Mouse (Mus musculus) stomach, embryonic 16.5 days (tissue): ENCODE results near the gene Igflr1. TPM values are rescaled to one million over a fixed set of nuclear protein-coding genes. Genes with fewer than 3 reads are reported as not detected.
A peak's percentile ranks its signal among the peaks of the same experiment; 100 is the strongest.

ENCODE experiments used
- ATAC-seq: fragments of 200-750 bp; cut with Nextera tagmentation; 2 replicates; pipeline ENCODE4 v1.8.0; 2017; ENCODE audit warnings: moderate number of reproducible peaks, moderate TSS enrichment; ENCODE audit not compliant: insufficient read depth, low FRiP score
- H3K27ac ChIP-seq: fragments of 300-500 bp; sonication (generic); 2 replicates; pipeline ENCODE4 v1.5.1; 2014; ENCODE audit warnings: low read length
- H3K27me3 ChIP-seq: fragments of 300-500 bp; sonication (generic); 2 replicates; pipeline ENCODE4 v1.6.1; 2014; ENCODE audit warnings: low read length, control low read depth, mixed read lengths; ENCODE audit not compliant: control insufficient read depth, insufficient read depth
- H3K36me3 ChIP-seq: fragments of 300-500 bp; sonication (generic); 2 replicates; pipeline ENCODE4 v1.6.1; 2014; ENCODE audit warnings: low read length; ENCODE audit not compliant: control insufficient read depth, insufficient read depth
- H3K4me1 ChIP-seq: fragments of 300-500 bp; sonication (generic); 2 replicates; pipeline ENCODE4 v1.6.1; 2014; ENCODE audit warnings: low read length, control low read depth, mixed read lengths; ENCODE audit not compliant: control insufficient read depth, insufficient read depth
- H3K4me2 ChIP-seq: fragments of 300-500 bp; sonication (generic); 2 replicates; pipeline ENCODE4 v1.6.1; 2014; ENCODE audit warnings: low read depth, low read length, mixed read lengths
- H3K4me3 ChIP-seq: fragments of 300-500 bp; sonication (generic); replicated peaks from 2 replicates; pipeline ENCODE4 v1.5.1; 2014; ENCODE audit warnings: mild to moderate bottlenecking, low read length
- H3K9ac ChIP-seq: fragments of 300-500 bp; sonication (generic); 2 replicates; pipeline ENCODE4 v1.6.1; 2014; ENCODE audit warnings: low read length
- H3K9me3 ChIP-seq: fragments of 300-500 bp; sonication (generic); replicated peaks from 2 replicates; pipeline ENCODE4 v1.6.1; 2016; ENCODE audit warnings: low read length, control low read depth; ENCODE audit not compliant: control insufficient read depth
- WGBS: fragments of 180-500 bp; shearing (Covaris S2); extraction: QIAGEN DNeasy Blood & Tissue Kit; methylation state at CpG from one replicate; pipeline ENCODE4 v1.1.7; 2014; 5-methylcytosine and 5-hydroxymethylcytosine counted together
- polyA plus RNA-seq: library from polyadenylated mRNA; unstranded; fragments of >200 nt; fragmentation: Nextera tagmentation; extraction: Ambion mirVana; gene quantifications from 2 replicates; pipeline ENCODE4 v1.2.1, GENCODE M21; 2015

Igflr1 gene
- polyA plus RNA-seq, 1 experiment from 2014 or later, result 3.6 TPM

- no peaks in the 10 kb centered on the region for H3K9me3 ChIP-seq
- peak overlapping the region; percentile 48; the same call in 1 of the 2 replicates for H3K9ac ChIP-seq
- peaks cover 11% of the 10 kb centered on the region; the same call in 1 of the 2 replicates for H3K36me3 ChIP-seq
- ATAC-seq, result no peak
- WGBS, result 78% methylated on average over 9 of the region's 9 CpGs
- H3K4me3 ChIP-seq, result no peak overlapping the region
- H3K4me2 ChIP-seq, result no peak overlapping the region
- peaks cover 13% of the 10 kb centered on the region for H3K4me1 ChIP-seq
- H3K27ac ChIP-seq, result no peak overlapping the region
- H3K27me3 ChIP-seq, result no peaks in the 10 kb centered on the region
Observed at GRCm38 (mm10) chr7:30531291-30531815, 33.9 kb upstream of the Igflr1 start.

DNA sequence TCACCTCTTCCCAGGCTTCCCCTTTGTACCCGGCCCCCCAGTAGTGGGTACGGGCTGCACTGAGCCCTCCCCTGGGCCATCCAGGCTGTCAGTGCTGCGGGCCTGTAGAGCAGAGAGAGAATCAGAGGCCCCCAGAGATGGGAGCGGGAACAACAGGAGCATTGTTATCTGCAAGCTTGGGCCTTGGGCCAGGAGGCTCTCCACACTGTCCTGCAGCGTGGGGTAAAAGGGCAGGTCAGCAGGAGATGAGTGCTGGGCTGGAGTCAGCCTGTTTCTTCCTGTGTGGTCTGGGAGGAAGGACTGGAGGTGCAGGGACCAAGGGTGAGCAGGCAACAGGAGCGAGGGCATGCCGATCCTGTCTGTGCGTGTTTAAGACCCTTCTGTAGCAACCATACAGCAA is 32.3 kb upstream of the Igflr1 start:
- Histone ChIP-seq H3K27me3 (no peaks in the 10 kb centered on the region), H3K4me1 (peaks cover 9% of the 10 kb centered on the region), H3K4me3 (no peak overlapping the region), H3K36me3 (peaks cover 11% of the 10 kb centered on the region; the same call in 1 of the 2 replicates), H3K9ac (no peak overlapping the region), H3K9me3 (no peaks in the 10 kb centered on the region), H3K4me2 (0 out of 2 replicates have a peak overlapping the region, but pooled peaks have one; percentile 13), H3K27ac (no peak overlapping the region)
- WGBS, result 46% methylated on average over 8 of the region's 8 CpGs
- 0 out of 2 replicates have a peak, but pooled peaks have one; percentile 8 for ATAC-seq

DNA sequence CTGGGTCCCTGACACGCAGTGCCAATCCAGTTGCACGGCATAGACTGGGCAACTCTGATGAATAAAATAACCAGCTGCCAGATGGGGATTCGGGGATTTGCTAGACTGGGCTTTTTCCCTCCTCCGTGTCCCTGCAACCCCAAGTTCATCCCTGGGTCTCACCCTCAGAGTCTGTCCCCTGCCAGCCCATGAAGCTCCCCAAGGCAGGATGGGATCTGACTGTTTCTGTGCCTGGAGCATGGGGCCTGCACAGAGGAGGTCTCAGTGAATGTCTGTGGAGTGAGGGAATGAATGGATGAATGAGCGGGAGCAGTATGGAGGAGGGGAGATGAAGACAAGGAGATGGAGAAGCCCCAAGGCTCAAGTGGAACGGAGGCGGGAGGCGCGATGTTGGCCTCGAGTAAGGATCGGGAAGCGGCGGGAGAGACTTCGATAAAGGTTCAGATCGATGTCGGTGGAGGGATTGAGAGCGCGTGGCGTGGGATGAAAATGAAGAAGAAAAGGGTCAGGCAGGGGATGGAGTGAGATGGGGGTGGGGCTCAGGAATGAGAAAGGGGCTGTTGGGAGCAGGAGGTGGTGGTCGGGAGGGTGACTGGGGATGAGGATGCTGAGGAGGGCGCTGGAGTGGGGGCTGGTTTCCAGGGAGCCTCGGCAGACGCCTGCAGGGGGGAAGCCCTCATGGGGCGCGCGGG is 31.1 kb upstream of the Igflr1 start:
- Histone ChIP-seq H3K4me2 (peak overlapping the region; percentile 73), H3K36me3 (peaks cover 11% of the 10 kb centered on the region; the same call in 1 of the 2 replicates), H3K4me1 (peaks cover 9% of the 10 kb centered on the region), H3K9me3 (no peaks in the 10 kb centered on the region), H3K27ac (no peak overlapping the region), H3K27me3 (no peaks in the 10 kb centered on the region), H3K4me3 (peak overlapping the region; percentile 78), H3K9ac (peak overlapping the region; percentile 80)
- ATAC-seq, result peak; percentile 12
- 9% methylated on average over 26 of the region's 26 CpGs for WGBS

DNA sequence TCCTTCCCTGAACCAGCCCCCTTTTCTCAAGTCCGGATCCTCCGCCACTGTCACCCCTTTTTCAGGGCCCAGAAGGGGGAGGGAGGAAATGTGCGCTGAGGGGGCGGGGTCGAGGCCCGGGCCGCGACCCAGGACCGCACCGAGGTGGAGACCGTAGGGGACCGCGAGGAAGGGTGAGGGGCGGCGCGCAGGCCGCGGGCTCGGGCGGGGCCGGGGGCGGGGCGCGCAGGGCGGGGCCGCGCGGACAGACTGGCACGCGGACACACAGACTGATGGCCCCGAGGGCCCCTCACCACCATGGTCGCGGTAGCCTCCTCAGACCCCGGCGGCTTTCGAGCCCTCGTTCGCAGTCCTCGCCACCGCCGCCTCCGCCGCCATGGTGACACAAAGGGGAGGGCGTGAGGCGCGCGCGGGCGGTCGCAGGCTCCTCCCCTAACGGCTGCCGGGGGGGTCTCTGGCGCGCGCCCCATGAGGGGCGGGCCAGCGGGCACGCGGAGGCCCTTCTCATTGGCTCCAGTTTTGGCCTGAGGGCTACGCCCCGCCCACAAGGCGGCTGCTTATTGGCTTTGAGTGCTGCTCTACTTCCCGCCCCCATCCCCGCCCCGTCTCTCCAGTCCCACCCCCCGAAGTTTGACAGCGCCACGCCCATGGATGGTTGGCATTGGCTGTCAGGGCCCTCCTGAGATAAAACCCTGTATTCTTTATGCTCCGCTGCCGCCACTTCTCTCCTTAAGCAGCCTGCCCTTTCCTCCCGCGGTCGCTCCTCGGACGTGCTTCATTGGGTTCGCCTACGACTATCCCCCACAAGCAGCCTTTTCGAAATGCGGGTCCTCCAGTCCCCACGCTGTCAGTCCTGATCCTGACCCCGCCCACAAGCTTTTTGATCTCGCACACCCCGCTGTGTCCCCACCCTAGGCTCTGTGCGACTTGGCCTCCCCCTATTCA is 30.3 kb upstream of the Igflr1 start, which contains the start of gene Arhgap33:
Gene Arhgap33, minus strand, starts transcription at position 428 of the 945 bp plus-strand sequence.
- H3K4me3 ChIP-seq, result peak within 1 kb of the TSS; percentile 78
- under 1% methylated on average over 74 of the region's 84 CpGs for WGBS
- peak within 1 kb of the TSS; percentile 4; the same call in 1 of the 2 replicates for H3K27ac ChIP-seq
- H3K9ac ChIP-seq, result peak within 1 kb of the TSS; percentile 80
- peaks cover 9% of the 10 kb centered on the region for H3K4me1 ChIP-seq
- H3K27me3 ChIP-seq, result no peaks in the 10 kb centered on the region
- peak within 1 kb of the TSS; percentile 73 for H3K4me2 ChIP-seq
- no peaks in the 10 kb centered on the region for H3K9me3 ChIP-seq
- ATAC-seq, result peak; percentile 95
- 0 out of 2 replicates have a peak, but pooled peaks cover 4% of the 10 kb centered on the region for H3K36me3 ChIP-seq

GRCm38 (mm10) chr7:30540572-30540971 is 24.7 kb upstream of the Igflr1 start:
- Histone ChIP-seq H3K9me3 (no peaks in the 10 kb centered on the region), H3K4me3 (no peak overlapping the region), H3K9ac (no peak overlapping the region), H3K27me3 (no peaks in the 10 kb centered on the region), H3K27ac (no peak overlapping the region), H3K4me2 (no peak overlapping the region), H3K4me1 (peaks cover 2% of the 10 kb centered on the region), H3K36me3 (no peaks in the 10 kb centered on the region)
- WGBS, result 90% methylated on average over 7 of the region's 7 CpGs
- no peak for ATAC-seq

DNA sequence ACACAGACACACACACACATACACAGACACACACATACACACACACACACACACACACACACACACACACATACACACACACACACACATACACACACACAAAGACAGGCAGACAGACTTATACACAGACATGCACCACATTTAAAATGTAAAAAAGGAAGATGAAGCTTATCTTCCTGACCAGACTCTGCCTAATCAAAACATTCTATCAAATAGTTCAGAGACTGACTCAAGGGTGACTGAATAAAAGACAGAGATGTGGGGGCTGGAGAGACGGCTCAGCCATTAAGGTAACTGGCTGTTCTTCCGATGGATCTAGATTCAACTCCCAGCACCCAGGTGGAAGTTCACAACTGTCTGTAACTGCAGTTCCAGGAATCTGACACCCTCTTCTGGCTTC is 20.9 kb upstream of the Igflr1 start:
- Histone ChIP-seq H3K27ac (no peak overlapping the region), H3K36me3 (no peaks in the 10 kb centered on the region), H3K4me3 (no peak overlapping the region), H3K4me1 (no peaks in the 10 kb centered on the region), H3K27me3 (no peaks in the 10 kb centered on the region), H3K9me3 (no peaks in the 10 kb centered on the region), H3K4me2 (no peak overlapping the region), H3K9ac (no peak overlapping the region)
- 94% methylated on average over 2 of the region's 2 CpGs for WGBS
- ATAC-seq, result no peak

GRCm38 (mm10) chr7:30549880-30550279 is 15.3 kb upstream of the Igflr1 start:
- no peak for ATAC-seq
- no peak overlapping the region for H3K27ac ChIP-seq
- no peaks in the 10 kb centered on the region for H3K27me3 ChIP-seq
- H3K4me1 ChIP-seq, result peaks cover 12% of the 10 kb centered on the region
- 91% methylated on average over 2 of the region's 2 CpGs for WGBS
- H3K9me3 ChIP-seq, result no peaks in the 10 kb centered on the region
- no peak overlapping the region for H3K4me2 ChIP-seq
- H3K36me3 ChIP-seq, result no peaks in the 10 kb centered on the region
- H3K9ac ChIP-seq, result no peak overlapping the region
- H3K4me3 ChIP-seq, result no peak overlapping the region

DNA sequence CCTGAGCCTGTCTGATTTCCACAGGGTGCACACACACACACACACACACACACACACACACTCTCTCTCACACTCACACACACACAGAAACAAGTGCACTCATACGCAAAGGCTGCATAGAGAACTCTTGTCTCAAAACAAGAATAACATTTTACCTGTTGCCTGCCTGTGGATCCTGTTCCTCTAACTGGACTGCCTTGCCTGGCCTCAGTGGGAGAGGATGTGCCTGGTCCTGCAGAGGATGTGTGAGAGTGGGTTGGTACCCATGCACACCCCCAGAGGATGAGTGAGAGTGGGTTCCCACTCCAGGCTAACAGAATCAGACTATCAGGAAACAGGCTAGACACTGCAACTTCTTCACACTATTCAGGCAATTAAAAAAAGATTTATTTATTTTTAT is 14.6 kb upstream of the Igflr1 start:
- ATAC-seq, result no peak
- no peak overlapping the region for H3K4me2 ChIP-seq
- H3K9ac ChIP-seq, result no peak overlapping the region
- WGBS, result 100% methylated on average over 1 of the region's 1 CpGs
- H3K27me3 ChIP-seq, result no peaks in the 10 kb centered on the region
- no peak overlapping the region for H3K4me3 ChIP-seq
- no peak overlapping the region for H3K27ac ChIP-seq
- peaks cover 5% of the 10 kb centered on the region; the same call in 1 of the 2 replicates for H3K36me3 ChIP-seq
- no peaks in the 10 kb centered on the region for H3K9me3 ChIP-seq
- peaks cover 12% of the 10 kb centered on the region for H3K4me1 ChIP-seq
